Mouse (Mus musculus) heart, postnatal 0 days (tissue): Measurements from ENCODE around the gene Rnf151.

Source experiments
- CTCF ChIP-seq: IDR thresholded peaks from 2 replicates; pipeline ENCODE4 v1.5.1; 2016; ENCODE audit warnings: antibody characterized with exemption, control low read depth, low read depth
- EP300 ChIP-seq: IDR thresholded peaks from 2 replicates; pipeline ENCODE4 v1.6.1; 2016; ENCODE audit warnings: antibody characterized with exemption, low read depth

DNA sequence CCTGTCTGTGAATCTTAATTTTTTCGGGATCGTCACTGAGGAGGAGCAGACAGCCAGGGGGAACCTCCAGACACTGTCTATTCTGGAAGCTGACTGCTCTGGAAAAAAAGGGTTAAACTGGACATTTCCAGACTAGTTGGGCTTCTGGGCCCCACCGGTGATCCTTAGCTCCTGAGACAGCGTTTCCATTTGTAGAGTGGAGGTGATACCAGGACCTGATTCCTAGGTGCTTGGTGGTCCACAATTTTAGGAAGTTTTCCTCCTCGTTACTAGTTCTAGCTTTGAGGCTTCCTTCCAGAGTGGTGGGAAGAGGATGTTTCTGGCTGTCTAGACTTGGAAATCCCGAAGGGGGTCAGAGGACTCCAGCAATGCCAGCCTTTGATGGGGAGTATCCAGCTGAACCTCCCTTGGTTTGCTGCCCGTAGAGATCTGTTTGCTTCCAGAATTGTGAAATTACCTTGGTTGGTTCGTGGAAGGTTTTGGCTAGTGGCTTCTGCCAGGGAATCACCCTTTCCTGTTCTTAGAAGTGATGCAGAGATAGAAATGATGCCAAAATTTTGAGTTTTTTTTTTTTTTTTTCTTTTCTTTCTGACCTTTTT is 47.5 kb downstream of the Rnf151 start:
- TF ChIP-seq CTCF (no peak), EP300 (no peak)
